Mouse (Mus musculus) stomach, embryonic 14.5 days (tissue): ENCODE data around the gene Gtdc1. TPM values are rescaled to one million over a fixed set of nuclear protein-coding genes. Genes with fewer than 3 reads are reported as not detected.

Experiments used
- ATAC-seq: fragments of 200-750 bp; cut with Nextera tagmentation; 2 replicates; pipeline ENCODE4 v1.8.0; 2017; ENCODE audit warnings: low read depth, moderate TSS enrichment; ENCODE audit not compliant: insufficient number of reproducible peaks, insufficient read depth, low FRiP score
- H3K27ac ChIP-seq: fragments of 300-500 bp; sonication (generic); 2 replicates; pipeline ENCODE4 v1.5.1; 2014; ENCODE audit warnings: mild to moderate bottlenecking, low read length, moderate library complexity, mixed read lengths
- H3K27me3 ChIP-seq: fragments of 300-500 bp; sonication (generic); 2 replicates; pipeline ENCODE4 v1.6.1; 2014; ENCODE audit warnings: low read length, control low read depth, mixed read lengths; ENCODE audit not compliant: control insufficient read depth, insufficient read depth
- H3K36me3 ChIP-seq: fragments of 300-500 bp; sonication (generic); 2 replicates; pipeline ENCODE4 v1.6.1; 2014; ENCODE audit warnings: mild to moderate bottlenecking, control low read depth, low read length, moderate library complexity, mixed read lengths; ENCODE audit not compliant: control insufficient read depth, insufficient read depth
- H3K4me1 ChIP-seq: fragments of 300-500 bp; sonication (generic); 2 replicates; pipeline ENCODE4 v1.6.1; 2014; ENCODE audit warnings: low read length, control low read depth, mixed read lengths; ENCODE audit not compliant: control insufficient read depth, insufficient read depth
- H3K4me2 ChIP-seq: fragments of 300-500 bp; sonication (generic); replicated peaks from 2 replicates; pipeline ENCODE4 v1.6.1; 2014; ENCODE audit warnings: low read depth, low read length, control low read depth
- H3K4me3 ChIP-seq: fragments of 300-500 bp; sonication (generic); 2 replicates; pipeline ENCODE4 v1.5.1; 2014; ENCODE audit warnings: low read depth, low read length, control low read depth
- H3K9ac ChIP-seq: fragments of 300-500 bp; sonication (generic); replicated peaks from 2 replicates; pipeline ENCODE4 v1.6.1; 2014; ENCODE audit warnings: low read depth, mild to moderate bottlenecking, control low read depth, low read length, moderate library complexity, mixed read lengths
- H3K9me3 ChIP-seq: fragments of 300-500 bp; sonication (generic); 2 replicates; pipeline ENCODE4 v1.6.1; 2016; ENCODE audit warnings: low read depth, low read length, control low read depth; ENCODE audit not compliant: control insufficient read depth
- WGBS: fragments of 180-500 bp; shearing (Covaris S2); extraction: QIAGEN DNeasy Blood & Tissue Kit; methylation state at CpG from one replicate; pipeline ENCODE4 v1.1.7; 2014; 5-methylcytosine and 5-hydroxymethylcytosine counted together
- polyA plus RNA-seq: library from polyadenylated mRNA; unstranded; fragments of >200 nt; fragmentation: Nextera tagmentation; extraction: Ambion mirVana; gene quantifications from 2 replicates; pipeline ENCODE4 v1.2.1, GENCODE M21; 2014

Gene Gtdc1
- polyA plus RNA-seq, 1 experiment from 2014 or later = 15.9 TPM

DNA sequence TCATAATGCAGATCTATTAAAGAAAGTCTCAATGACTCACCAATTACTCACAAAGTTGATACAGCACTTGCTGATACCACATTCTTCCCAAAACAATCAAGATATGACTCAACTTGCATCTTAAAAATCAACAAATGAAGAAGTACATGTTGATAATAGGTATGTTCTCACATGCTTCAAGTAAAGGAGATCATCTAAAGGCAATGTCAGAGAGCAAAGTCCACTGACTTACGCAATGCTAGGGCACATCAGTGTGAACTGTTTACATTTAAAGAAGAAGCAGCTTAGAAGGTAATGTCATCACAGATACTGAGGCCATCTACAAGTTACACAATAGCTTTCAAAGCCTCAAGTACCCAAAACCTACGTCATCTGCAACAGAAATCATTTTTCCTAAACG, 7.0 kb downstream of the Gtdc1 start:
- Histone ChIP-seq H3K27me3 (no peaks in the 10 kb centered on the region), H3K4me3 (no peak overlapping the region), H3K36me3 (no peaks in the 10 kb centered on the region), H3K4me2 (no peak overlapping the region), H3K9ac (no peak overlapping the region), H3K27ac (no peak overlapping the region), H3K4me1 (no peaks in the 10 kb centered on the region), H3K9me3 (no peaks in the 10 kb centered on the region)
- WGBS = 77% methylated on average over 3 of the region's 3 CpGs
- no peak for ATAC-seq

DNA sequence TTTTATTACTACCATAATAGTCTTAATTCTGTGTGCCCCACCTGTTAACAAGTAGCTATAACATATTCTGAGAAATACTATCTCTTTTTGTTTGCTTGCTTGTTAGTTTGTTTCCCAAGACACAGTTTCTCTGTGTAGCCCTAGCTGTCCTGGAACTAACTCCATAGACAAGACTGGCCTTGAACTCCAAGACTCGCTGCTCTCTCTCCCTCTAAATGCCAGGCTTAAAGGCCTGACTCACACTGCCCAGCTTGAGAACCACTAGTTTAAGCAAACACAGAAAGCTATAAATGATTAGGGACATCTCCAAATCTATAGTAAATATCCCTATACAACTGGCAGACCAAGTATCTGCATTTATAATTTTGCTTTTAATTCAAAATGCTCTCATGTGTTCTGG, 8.1 kb downstream of the Gtdc1 start:
- H3K36me3 ChIP-seq = no peaks in the 10 kb centered on the region
- H3K27ac ChIP-seq = no peak overlapping the region
- ATAC-seq = no peak
- no peak overlapping the region for H3K9ac ChIP-seq
- no peaks in the 10 kb centered on the region for H3K27me3 ChIP-seq
- 76% methylated on average over 1 of the region's 1 CpGs for WGBS
- no peaks in the 10 kb centered on the region for H3K9me3 ChIP-seq
- H3K4me2 ChIP-seq = no peak overlapping the region
- no peaks in the 10 kb centered on the region for H3K4me1 ChIP-seq
- no peak overlapping the region for H3K4me3 ChIP-seq

DNA sequence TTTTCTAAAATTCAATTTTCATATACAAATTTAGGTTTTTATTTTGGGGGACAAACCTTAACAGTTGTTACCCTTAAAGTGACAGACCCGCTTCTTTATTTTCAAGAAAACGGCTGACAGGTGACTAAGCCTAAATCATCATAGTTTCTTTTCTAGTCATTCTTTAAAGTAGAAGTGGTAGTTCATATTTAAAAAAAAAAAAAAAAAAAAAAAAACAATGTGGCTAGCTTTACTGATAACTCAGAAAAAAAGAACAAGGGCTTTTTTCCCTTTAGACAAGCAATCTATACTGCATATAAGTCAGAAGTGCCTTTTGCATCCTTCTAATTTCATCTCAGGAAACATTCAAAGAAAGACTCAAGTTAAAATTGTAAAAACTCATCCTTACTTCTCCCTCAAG, 8.7 kb downstream of the Gtdc1 start:
- H3K27me3 ChIP-seq = no peaks in the 10 kb centered on the region
- no peaks in the 10 kb centered on the region for H3K36me3 ChIP-seq
- H3K4me3 ChIP-seq = no peak overlapping the region
- ATAC-seq = no peak
- no peaks in the 10 kb centered on the region for H3K9me3 ChIP-seq
- no peak overlapping the region for H3K9ac ChIP-seq
- H3K4me2 ChIP-seq = no peak overlapping the region
- H3K27ac ChIP-seq = no peak overlapping the region
- 94% methylated on average over 2 of the region's 2 CpGs for WGBS
- no peaks in the 10 kb centered on the region for H3K4me1 ChIP-seq

DNA sequence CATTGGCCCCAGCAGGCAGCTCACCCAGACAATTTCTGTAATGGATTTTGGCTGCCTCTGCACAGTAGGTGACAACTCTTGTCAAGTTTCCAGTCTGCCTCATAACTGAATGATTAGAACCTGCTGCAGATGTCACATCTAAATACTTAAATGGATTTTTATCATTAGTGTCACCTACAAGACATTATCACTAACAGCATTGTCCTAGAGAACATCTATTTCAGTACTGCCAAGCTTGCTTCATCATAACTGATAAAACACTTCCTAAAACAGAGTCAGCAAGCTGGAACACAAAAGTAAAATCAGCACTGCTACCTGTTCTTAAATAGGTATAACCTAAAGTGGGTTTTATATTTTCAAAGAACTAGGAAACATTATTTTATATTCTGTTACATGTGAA, 11.2 kb downstream of the Gtdc1 start:
- no peaks in the 10 kb centered on the region for H3K36me3 ChIP-seq
- H3K9ac ChIP-seq = no peak overlapping the region
- H3K4me2 ChIP-seq = no peak overlapping the region
- no peaks in the 10 kb centered on the region for H3K27me3 ChIP-seq
- no peak overlapping the region for H3K27ac ChIP-seq
- no peak for ATAC-seq
- H3K4me1 ChIP-seq = no peaks in the 10 kb centered on the region
- no peak overlapping the region for H3K4me3 ChIP-seq
- no peaks in the 10 kb centered on the region for H3K9me3 ChIP-seq

DNA sequence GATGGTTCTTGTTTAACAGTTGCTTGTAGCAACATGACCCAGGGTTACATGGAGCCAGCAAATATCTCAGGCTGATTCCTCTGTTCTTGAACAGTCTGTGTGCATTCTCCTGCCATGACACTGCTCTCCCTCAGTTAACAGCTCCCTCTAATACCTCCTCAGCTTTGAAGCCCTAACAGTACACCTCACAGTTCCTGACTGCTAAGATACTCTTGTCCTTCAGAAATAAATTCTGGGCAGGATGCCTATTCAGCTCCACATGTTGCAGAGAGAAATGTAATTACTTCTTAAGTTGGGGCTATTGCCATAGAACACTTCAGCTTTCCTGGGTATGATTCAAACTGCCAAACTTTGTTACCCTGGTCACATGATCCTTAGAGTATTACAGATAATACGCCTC, 29.7 kb downstream of the Gtdc1 start:
- H3K9me3 ChIP-seq = no peaks in the 10 kb centered on the region
- 93% methylated on average over 1 of the region's 1 CpGs for WGBS
- no peak overlapping the region for H3K9ac ChIP-seq
- no peak overlapping the region for H3K27ac ChIP-seq
- no peak overlapping the region for H3K4me3 ChIP-seq
- H3K4me1 ChIP-seq = no peaks in the 10 kb centered on the region
- no peak overlapping the region for H3K4me2 ChIP-seq
- H3K36me3 ChIP-seq = no peaks in the 10 kb centered on the region
- no peak for ATAC-seq
- H3K27me3 ChIP-seq = no peaks in the 10 kb centered on the region

DNA sequence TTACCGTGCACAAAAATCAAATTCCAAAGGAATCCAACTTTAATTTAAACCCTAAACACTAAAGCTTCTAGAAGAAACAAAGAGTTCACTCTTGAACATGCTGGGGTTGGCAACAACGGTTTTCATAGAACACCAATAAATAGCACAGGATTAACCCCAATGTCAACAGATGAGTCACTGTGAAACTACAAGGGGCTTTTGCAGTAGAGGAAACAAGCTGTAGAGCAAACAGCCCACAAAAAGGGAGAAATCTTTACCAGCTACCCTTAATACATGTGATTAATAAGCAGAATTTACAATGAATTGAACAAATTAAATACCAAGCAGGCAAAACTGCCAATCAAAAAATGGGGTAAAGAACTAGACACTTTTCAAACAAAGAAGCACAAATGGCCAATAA, 53.7 kb downstream of the Gtdc1 start:
- no peak overlapping the region for H3K27ac ChIP-seq
- H3K27me3 ChIP-seq = no peaks in the 10 kb centered on the region
- 55% methylated on average over 2 of the region's 2 CpGs for WGBS
- ATAC-seq = no peak
- no peak overlapping the region for H3K4me2 ChIP-seq
- no peaks in the 10 kb centered on the region for H3K36me3 ChIP-seq
- H3K4me3 ChIP-seq = no peak overlapping the region
- no peak overlapping the region for H3K9ac ChIP-seq
- H3K4me1 ChIP-seq = no peaks in the 10 kb centered on the region
- H3K9me3 ChIP-seq = no peaks in the 10 kb centered on the region

DNA sequence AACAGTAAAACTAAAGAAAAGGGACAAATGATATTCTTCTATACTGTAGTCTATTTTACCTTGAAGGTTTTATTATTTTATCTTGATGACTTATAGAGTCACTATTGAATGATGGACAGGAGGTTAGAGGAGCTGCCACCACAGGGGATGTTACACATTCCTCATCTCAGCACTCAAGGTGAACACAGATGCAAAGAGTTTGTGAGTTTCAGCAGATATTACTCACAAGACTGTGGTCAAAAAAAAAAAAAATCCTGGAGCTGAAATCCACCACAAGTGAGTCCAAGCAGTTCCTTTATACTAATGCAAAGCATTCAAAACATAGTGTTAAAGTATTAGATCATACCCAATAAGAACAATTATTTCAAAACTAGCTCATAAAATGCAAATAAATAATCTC, 62.7 kb downstream of the Gtdc1 start:
- no peak overlapping the region for H3K9ac ChIP-seq
- no peaks in the 10 kb centered on the region for H3K4me1 ChIP-seq
- no peak overlapping the region for H3K4me2 ChIP-seq
- no peak overlapping the region for H3K27ac ChIP-seq
- H3K27me3 ChIP-seq = no peaks in the 10 kb centered on the region
- H3K9me3 ChIP-seq = no peaks in the 10 kb centered on the region
- H3K36me3 ChIP-seq = no peaks in the 10 kb centered on the region
- H3K4me3 ChIP-seq = no peak overlapping the region
- ATAC-seq = no peak

DNA sequence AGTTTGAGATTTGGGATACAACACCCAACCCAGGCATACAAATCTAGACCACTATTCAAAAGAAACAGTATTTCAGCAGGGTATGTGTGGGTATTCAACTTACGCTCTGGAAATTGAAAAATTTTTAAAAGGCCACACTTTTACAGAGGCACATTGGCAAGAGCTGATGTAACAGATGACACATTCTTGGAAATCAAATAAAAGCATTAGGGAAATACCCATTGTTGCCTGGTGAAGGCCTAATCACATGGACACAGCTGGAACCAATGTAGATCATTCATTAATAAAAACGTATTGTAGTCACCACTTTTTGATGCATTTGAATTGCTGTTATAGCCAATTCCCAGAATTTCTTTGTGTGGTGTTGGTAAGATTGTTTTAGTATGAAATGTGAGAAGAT, 73.0 kb downstream of the Gtdc1 start:
- H3K27ac ChIP-seq = no peak overlapping the region
- H3K9me3 ChIP-seq = peaks cover 7% of the 10 kb centered on the region; the same call in 1 of the 2 replicates
- no peak overlapping the region for H3K4me3 ChIP-seq
- WGBS = 90% methylated on average over 2 of the region's 2 CpGs
- ATAC-seq = no peak
- H3K36me3 ChIP-seq = no peaks in the 10 kb centered on the region
- H3K27me3 ChIP-seq = no peaks in the 10 kb centered on the region
- H3K9ac ChIP-seq = no peak overlapping the region
- H3K4me1 ChIP-seq = no peaks in the 10 kb centered on the region
- no peak overlapping the region for H3K4me2 ChIP-seq

DNA sequence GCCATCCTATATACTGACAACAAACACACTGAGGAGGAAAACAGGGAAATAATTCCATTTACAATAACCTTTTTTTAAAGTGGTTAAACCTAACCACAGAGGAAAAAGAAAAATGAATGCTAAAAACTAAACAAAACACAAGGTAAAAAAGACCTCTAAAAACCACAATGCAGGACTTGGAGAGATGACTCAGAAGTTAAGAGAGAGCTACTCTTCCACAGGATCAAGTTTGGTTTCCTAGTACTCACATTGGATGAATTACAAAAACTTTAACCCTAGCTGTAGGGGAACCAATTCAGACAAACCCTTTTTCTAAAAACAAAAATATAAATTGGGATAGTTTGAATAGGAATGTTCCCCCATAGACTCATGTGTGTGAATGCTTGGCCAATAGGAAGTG, 77.8 kb downstream of the Gtdc1 start:
- no peak overlapping the region for H3K9ac ChIP-seq
- no peak overlapping the region for H3K4me3 ChIP-seq
- peaks cover 7% of the 10 kb centered on the region; the same call in 1 of the 2 replicates for H3K9me3 ChIP-seq
- no peaks in the 10 kb centered on the region for H3K4me1 ChIP-seq
- H3K36me3 ChIP-seq = no peaks in the 10 kb centered on the region
- H3K27ac ChIP-seq = no peak overlapping the region
- H3K27me3 ChIP-seq = no peaks in the 10 kb centered on the region
- H3K4me2 ChIP-seq = no peak overlapping the region
- no peak for ATAC-seq
